Mouse (Mus musculus) kidney, postnatal 0 days (tissue): ENCODE measurements at regions not wholly inside any gene's neighbourhood (a gene's known extent, or its start where the extent isn't known, plus 50 kb on each side); places are given as distances from the start of the nearest gene placed in this dataset.
"Not testable (repeated sequence)": the region's sequence is repeated elsewhere in the genome, so short reads cannot be mapped to it uniquely, and the experiment has no call there.

Source experiments
- ATAC-seq: fragments of 200-750 bp; cut with Nextera tagmentation; replicated peaks from 2 replicates; pipeline ENCODE4 v1.8.0; 2017; ENCODE audit warnings: low read depth, moderate number of reproducible peaks, moderate TSS enrichment, moderate library complexity; ENCODE audit not compliant: low FRiP score
- DNase-seq: peaks from one replicate; pipeline ENCODE4 v3.0.0-alpha.2; 2016; ENCODE audit warnings: low spot score
- H3K27ac ChIP-seq: fragments of 300-500 bp; sonication (generic); 2 replicates; pipeline ENCODE4 v1.5.1; 2014; ENCODE audit warnings: mild to moderate bottlenecking
- H3K27me3 ChIP-seq: fragments of 300-500 bp; sonication (generic); 2 replicates; pipeline ENCODE4 v1.6.1; 2014; ENCODE audit warnings: low read length, mixed read lengths; ENCODE audit not compliant: insufficient read depth
- H3K36me3 ChIP-seq: fragments of 300-500 bp; sonication (generic); 2 replicates; pipeline ENCODE4 v1.6.1; 2014; ENCODE audit warnings: low read length, mixed read lengths; ENCODE audit not compliant: insufficient read depth
- H3K4me1 ChIP-seq: fragments of 300-500 bp; sonication (generic); replicated peaks from 2 replicates; pipeline ENCODE4 v1.6.1; 2014; ENCODE audit warnings: antibody characterized with exemption, low read length, mixed read lengths; ENCODE audit not compliant: insufficient read depth
- H3K4me2 ChIP-seq: fragments of 300-500 bp; sonication (generic); 2 replicates; pipeline ENCODE4 v1.6.1; 2014; ENCODE audit warnings: mild to moderate bottlenecking, low read length, moderate library complexity, mixed read lengths
- H3K4me3 ChIP-seq: fragments of 300-500 bp; sonication (generic); replicated peaks from 2 replicates; pipeline ENCODE4 v1.5.1; 2014; ENCODE audit warnings: low read depth, low read length
- H3K9ac ChIP-seq: fragments of 300-500 bp; sonication (generic); 2 replicates; pipeline ENCODE4 v1.6.1; 2014; ENCODE audit warnings: low read depth, low read length
- H3K9me3 ChIP-seq: fragments of 300-500 bp; sonication (generic); replicated peaks from 2 replicates; pipeline ENCODE4 v1.6.1; 2016; ENCODE audit warnings: low read length, inconsistent platforms, mixed read lengths
- CTCF ChIP-seq: IDR thresholded peaks from 2 replicates; pipeline ENCODE4 v1.5.1; 2016; ENCODE audit warnings: antibody characterized with exemption, low read depth, mild to moderate bottlenecking, moderate library complexity
- WGBS: fragments of 180-500 bp; shearing (Covaris S2); extraction: QIAGEN DNeasy Blood & Tissue Kit; methylation state at CpG from one replicate; pipeline ENCODE4 v1.1.7; 2014; 5-methylcytosine and 5-hydroxymethylcytosine counted together

- DNase-seq (no peak), ATAC-seq (no peak)
- Histone ChIP-seq H3K9me3 (no peaks in the 10 kb centered on the region), H3K4me1 (no peaks in the 10 kb centered on the region), H3K36me3 (no peaks in the 10 kb centered on the region), H3K4me2 (no peak overlapping the region), H3K4me3 (no peak overlapping the region), H3K27me3 (no peaks in the 10 kb centered on the region), H3K9ac (no peak overlapping the region), H3K27ac (no peak overlapping the region)
- WGBS: 57% methylated on average over 2 of the region's 2 CpGs
- no peak for TF ChIP-seq CTCF
Measured at GRCm38 (mm10) chr17:4024384-4024783, 328.3 kb upstream of the Nox3 start.

- H3K4me1 ChIP-seq: no peaks in the 10 kb centered on the region
- no peaks in the 10 kb centered on the region for H3K9me3 ChIP-seq
- H3K9ac ChIP-seq: no peak overlapping the region
- no peaks in the 10 kb centered on the region for H3K27me3 ChIP-seq
- TF ChIP-seq CTCF: no peak
- H3K36me3 ChIP-seq: no peaks in the 10 kb centered on the region
- WGBS: 78% methylated on average over 9 of the region's 9 CpGs
- ATAC-seq (no peak), DNase-seq (no peak)
- no peak overlapping the region for H3K27ac ChIP-seq
- no peak overlapping the region for H3K4me2 ChIP-seq
- no peak overlapping the region for H3K4me3 ChIP-seq
Measured at GRCm38 (mm10) chr17:4029202-4029601, 333.1 kb upstream of the Nox3 start.

DNA sequence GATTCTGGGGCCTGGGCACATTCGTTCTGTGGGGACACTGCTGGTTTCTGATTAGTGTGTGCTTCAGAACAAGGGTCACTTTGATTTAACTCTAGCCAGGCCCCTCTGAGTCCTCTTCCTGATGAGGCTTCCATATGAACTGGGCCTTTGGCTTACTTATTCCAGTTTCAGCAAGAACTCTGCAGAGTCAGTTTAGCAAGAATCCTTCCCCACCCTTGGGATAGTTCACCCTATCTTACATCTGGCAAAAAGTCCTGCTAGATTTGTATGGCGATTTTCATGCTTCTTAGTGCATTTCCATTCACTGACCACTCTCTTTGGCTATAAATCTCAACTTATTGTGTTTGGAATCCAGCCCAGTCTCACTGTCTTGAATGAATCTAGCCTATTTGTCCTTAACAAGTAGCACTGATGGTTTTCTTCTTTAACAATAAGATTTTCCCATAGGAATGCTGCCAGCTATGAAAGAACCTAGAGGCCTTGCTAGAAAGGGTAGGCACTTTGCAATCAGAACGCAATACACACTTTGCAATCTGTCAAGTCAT, 338.8 kb upstream of the Nox3 start:
- H3K4me2 ChIP-seq: no peak overlapping the region
- DNase-seq: peak; percentile 77
- no peak overlapping the region for H3K27ac ChIP-seq
- no peaks in the 10 kb centered on the region for H3K36me3 ChIP-seq
- no peak overlapping the region for H3K9ac ChIP-seq
- H3K27me3 ChIP-seq: no peaks in the 10 kb centered on the region
- no peak for TF ChIP-seq CTCF
- H3K4me1 ChIP-seq: no peaks in the 10 kb centered on the region
- no peak overlapping the region for H3K4me3 ChIP-seq
- no peak for ATAC-seq
- no peaks in the 10 kb centered on the region for H3K9me3 ChIP-seq
- 32% methylated on average over 3 of the region's 3 CpGs for WGBS

DNA sequence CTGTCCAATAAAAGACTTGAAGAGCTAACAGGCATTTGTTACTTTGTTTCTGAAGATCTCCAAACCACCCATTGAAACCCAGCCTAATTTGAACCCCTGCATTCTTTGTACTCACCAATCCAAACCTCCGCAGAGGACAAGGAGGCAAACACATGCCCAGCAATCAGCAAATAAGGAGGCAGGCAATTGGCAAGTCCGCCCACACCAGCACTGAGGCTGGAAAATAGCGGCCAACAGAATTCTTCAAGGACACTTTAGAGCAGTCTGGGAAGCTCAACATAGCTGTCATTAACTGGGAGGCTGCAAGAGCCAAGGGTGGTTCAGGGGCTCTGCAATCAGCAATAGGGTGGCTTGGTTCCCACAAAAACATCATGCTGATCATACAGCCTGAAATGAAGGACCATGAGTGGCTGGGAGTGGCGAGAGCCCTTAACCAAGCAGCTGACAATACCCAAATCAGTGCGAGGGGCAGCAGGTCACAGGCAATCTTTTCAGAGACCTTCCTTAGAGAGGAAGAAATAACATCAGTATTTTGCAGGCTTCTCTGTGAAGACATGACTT, 344.1 kb upstream of the Nox3 start:
- Histone ChIP-seq H3K27me3 (no peaks in the 10 kb centered on the region), H3K4me2 (no peak overlapping the region), H3K36me3 (no peaks in the 10 kb centered on the region), H3K4me1 (no peaks in the 10 kb centered on the region), H3K4me3 (no peak overlapping the region), H3K9ac (no peak overlapping the region), H3K27ac (no peak overlapping the region), H3K9me3 (no peaks in the 10 kb centered on the region)
- DNase-seq (peak; percentile 80), ATAC-seq (0 out of 2 replicates have a peak, but pooled peaks have one; percentile 21)
- 22% methylated on average over 5 of the region's 5 CpGs for WGBS
- TF ChIP-seq CTCF: no peak

DNA sequence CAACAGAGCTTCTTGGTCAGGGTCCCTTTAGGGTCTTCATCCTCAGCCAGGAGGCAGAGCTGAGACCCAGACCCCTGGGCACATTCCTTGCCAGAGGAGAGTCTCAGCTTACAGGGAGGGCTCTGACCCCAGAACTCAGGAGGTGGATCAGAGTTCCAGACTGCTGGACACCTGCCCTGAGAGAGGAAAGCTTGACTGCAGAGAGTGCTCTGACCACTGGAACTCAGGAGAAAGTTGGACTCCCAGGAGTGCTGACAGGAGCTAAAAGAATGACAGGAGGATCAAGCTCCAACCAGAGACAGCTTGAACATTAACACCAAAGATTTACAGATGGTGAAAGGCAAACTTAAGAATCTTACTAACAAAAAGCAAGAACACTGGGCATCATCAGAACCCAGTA, 364.1 kb upstream of the Nox3 start:
- not testable (repeated sequence) for H3K27me3 ChIP-seq, ATAC-seq, H3K9ac ChIP-seq, H3K9me3 ChIP-seq, H3K4me2 ChIP-seq, H3K36me3 ChIP-seq, H3K4me3 ChIP-seq, DNase-seq, H3K4me1 ChIP-seq, H3K27ac ChIP-seq

DNA sequence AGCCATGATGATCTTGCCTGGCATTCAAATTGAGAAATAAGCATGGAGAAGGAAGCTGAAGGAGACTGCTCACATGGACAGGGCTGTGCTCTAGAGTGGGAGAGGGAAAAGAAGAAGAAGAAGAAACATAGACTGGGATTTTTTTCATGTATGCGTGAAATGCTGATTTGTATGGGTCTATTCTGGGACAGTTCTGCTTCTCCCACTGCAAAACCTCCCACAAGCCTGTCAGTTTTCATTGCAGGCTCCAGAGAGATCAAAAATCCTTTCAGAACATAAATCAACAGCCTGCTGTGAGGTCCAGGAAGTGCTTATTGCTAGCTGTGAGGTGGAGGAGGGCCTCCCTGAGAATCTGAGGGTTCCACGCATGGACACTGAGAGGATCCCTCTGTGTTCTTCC, 377.3 kb upstream of the Nox3 start:
- Histone ChIP-seq H3K27me3 (no peaks in the 10 kb centered on the region), H3K4me1 (no peaks in the 10 kb centered on the region), H3K9ac (no peak overlapping the region), H3K9me3 (no peaks in the 10 kb centered on the region), H3K4me2 (no peak overlapping the region), H3K36me3 (no peaks in the 10 kb centered on the region), H3K27ac (no peak overlapping the region), H3K4me3 (no peak overlapping the region)
- no peak for TF ChIP-seq CTCF
- peak; percentile 49 for DNase-seq
- 18% methylated on average over 2 of the region's 2 CpGs for WGBS
- no peak for ATAC-seq

GRCm38 (mm10) chr17:4080564-4080963, 384.5 kb upstream of the Nox3 start:
- H3K4me3 ChIP-seq: no peak overlapping the region
- no peak for TF ChIP-seq CTCF
- H3K27ac ChIP-seq: no peak overlapping the region
- no peaks in the 10 kb centered on the region for H3K27me3 ChIP-seq
- H3K36me3 ChIP-seq: no peaks in the 10 kb centered on the region
- WGBS: 79% methylated on average over 2 of the region's 2 CpGs
- no peak overlapping the region for H3K9ac ChIP-seq
- H3K4me2 ChIP-seq: no peak overlapping the region
- H3K4me1 ChIP-seq: no peaks in the 10 kb centered on the region
- ATAC-seq: no peak
- DNase-seq: no peak
- H3K9me3 ChIP-seq: no peaks in the 10 kb centered on the region
